Mouse (Mus musculus) left cerebral cortex, adult 8-10 months (tissue): ENCODE measurements around the gene Gm21885. TPM values are rescaled to one million over a fixed set of nuclear protein-coding genes. Genes with fewer than 3 reads are reported as not detected.

Experiments
- DNase-seq, 2 experiments: peaks; one replicate each; pipeline ENCODE4 v3.0.0; 2022; ENCODE audit warnings: low spot score in 2 of 2
- total RNA-seq, 4 experiments: library from RNA; stranded (reverse); gene quantifications; 2 replicates each; pipeline ENCODE4 v1.2.4; 2022

Gm21885 gene
- total RNA-seq, 4 experiments from 2014 or later = not detected

GRCm38 (mm10) chr11:94268761-94269160 is 12.9 kb upstream of the Gm21885 start:
- no peak for DNase-seq

- no peak for DNase-seq
These were observed 11.8 kb upstream of the Gm21885 start for GRCm38 (mm10) chr11:94269906-94270305.

DNA sequence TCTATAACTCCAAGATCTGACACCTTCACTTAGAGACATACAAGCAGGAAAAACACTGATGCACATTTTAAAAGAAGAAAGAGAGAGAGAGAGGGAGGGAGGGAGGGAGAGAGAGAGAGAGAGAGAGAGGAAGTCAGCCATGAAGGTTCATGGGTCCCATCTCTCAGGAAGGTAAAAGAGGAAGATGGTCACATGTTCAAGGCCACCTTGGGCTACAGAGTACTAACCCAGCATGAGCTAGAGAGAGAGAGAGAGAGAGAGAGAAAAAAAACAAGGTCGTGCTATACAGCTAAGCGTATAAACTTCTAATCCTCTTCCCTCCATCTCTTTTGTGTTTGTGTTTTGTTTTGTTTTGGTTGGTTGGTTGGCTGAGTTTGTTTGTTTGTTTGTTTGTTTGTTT is 10.7 kb upstream of the Gm21885 start:
- no peak for DNase-seq

GRCm38 (mm10) chr11:94272960-94273927 is 8.4 kb upstream of the Gm21885 start:
- DNase-seq = no peak

DNA sequence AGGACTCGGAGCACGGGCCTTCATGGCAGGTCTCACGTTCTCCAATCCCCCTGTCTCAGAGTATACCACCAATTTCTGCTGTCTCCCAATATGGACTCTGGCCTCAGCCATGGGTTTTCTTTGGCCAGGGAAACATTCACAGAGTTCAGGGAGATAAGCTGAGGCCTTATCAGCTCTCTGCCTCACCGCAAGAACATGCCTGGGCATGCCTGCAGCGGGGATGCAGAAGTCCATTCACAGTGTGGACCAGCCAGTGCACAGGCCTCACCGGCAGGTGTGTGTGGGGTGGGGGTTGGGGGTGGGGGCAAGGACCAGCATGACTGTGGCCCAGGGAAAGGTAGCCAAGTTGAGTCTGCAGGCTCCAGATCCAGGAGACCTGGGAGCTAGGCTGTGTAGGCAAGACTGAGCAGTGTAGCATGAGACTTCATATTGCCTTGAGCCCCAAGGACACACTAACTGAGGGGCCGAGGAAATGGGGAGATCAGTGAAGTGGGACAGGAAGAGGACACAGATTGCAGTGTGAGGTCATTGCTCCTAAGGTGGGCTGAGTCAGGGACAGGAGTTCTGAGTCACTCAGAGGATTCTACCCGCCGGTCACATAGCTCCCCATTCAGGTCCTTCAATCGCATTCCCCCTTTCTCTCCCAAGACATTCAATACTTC is 7.3 kb upstream of the Gm21885 start:
- DNase-seq = no peak

DNA sequence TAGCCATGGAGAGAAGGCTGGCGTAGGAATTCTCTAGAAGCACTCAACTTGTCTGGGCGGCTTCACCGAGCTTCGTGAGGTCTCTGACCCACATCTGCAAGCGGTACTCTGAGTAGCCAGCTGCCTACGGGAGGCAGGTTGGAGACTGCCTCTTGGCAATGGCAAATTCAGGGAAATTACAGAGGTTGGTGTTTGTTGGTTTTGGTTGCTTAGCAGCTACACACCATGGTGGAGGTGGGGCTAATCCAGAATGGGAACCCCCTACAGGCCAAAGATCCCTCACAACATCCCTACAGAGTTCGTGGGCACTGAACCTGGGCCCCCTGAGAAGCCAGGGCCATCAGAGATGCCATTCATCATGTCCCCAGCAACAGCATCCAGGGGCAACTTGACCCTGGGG is 6.4 kb upstream of the Gm21885 start:
- DNase-seq = no peak

DNA sequence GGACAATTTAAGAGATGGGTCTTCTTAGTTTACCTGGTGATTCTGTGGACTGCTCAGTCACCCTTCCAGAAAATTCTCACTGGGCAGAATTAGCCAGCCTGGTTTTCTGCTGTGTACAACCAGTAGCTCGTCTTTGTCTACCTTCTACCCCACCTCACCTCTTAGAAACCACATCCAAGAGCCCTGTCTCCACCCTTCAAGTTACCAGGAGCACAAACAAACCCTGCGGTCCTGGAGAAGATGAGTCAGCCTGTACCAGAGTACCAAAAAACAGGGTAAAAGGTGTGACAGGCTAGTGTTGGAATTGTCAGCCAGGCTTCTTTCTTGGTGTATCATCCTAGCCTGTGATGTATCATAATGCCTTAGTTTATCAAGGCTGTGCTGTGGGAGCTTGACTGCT is 6.0 kb upstream of the Gm21885 start:
- no peak for DNase-seq

DNA sequence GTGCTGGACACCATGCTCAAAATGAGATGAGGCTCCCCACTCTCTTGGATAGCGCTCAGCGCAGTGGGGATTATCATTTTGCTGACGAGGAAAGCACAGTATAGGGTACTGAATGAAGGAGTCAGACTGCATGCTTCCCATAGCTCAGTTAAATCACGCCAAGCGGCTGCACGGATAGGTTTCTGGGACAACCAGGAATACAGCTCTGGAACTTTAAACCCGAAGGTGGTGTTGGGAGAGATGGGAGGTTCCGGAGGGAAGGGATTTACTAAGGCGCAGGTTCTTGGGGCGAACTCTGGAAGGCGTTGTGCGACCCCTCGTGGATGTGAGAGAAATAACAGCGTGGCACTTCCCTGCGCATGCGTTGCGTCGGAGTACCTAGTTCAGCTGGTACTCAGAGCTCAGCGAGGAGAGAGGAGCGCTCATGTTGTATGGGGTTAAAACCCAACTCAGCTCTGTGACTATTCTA is 4.8 kb upstream of the Gm21885 start:
- DNase-seq = peak; percentile 73 to 87

GRCm38 (mm10) chr11:94282291-94282690 is 618 bp downstream of the Gm21885 start:
- DNase-seq = no peak

DNA sequence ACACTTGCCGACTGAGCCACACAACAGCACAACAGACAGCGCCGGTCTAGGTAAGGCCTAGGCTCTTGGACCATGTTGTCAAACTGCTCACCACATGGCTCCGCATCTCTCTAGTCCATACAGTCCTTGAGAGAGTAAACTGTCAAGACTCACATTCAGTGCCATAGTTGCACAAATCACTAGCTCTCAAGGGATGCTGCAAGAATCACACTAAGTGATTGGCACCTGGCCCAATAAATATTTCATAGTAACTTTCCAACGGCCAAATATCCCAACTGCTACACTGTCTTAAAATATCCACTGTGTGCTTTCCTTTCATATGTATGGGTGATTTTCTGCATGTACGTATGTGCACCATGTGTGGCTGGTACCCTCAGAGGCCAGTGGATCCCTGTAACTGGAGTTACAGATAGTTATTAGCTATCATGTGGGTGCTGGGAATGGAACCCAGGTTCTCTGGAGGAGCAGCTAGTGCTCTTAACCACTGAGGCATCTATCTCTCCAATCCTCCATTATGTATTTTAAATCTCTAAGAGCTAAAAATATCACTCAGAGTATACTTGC is 1.9 kb downstream of the Gm21885 start:
- no peak for DNase-seq

- DNase-seq = no peak
These were observed 4.4 kb downstream of the Gm21885 start for GRCm38 (mm10) chr11:94285886-94286574.

- no peak for DNase-seq
These were observed 5.4 kb downstream of the Gm21885 start for GRCm38 (mm10) chr11:94287105-94287504.

DNA sequence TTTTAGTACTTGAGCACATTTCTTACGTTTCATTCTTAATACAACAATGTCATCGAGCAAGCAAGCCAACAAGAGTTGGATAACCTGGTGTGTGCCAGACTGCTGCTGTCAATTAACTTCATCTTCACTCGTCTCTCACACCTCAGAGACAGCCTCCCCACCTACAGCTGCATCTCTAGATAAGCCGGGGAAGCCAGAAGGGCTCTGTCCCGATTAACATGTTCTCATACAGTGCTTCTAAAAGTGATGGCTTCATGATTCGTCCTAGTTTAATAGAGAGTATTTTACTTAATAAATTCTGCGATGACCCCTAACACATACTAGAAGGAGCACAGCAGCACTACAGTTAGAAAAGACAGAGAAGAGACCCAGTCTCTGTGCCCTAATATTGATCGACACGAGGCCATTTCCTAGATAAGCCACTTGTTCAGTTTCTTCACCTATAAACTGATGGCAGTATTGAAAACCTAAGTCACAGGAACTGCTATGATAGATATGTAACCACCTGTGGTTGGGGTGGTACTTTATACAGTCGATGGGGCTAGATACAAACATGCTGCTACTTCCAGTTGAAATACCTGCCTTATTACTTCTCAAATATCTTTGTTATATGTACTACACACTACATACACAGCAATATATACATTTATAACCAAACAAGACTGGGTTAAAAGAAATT is 8.5 kb downstream of the Gm21885 start:
- DNase-seq = no peak

GRCm38 (mm10) chr11:94294996-94295845 is 13.5 kb downstream of the Gm21885 start:
- DNase-seq = no peak

- no peak for DNase-seq
These were observed 31.1 kb downstream of the Gm21885 start for GRCm38 (mm10) chr11:94312733-94313132.

DNA sequence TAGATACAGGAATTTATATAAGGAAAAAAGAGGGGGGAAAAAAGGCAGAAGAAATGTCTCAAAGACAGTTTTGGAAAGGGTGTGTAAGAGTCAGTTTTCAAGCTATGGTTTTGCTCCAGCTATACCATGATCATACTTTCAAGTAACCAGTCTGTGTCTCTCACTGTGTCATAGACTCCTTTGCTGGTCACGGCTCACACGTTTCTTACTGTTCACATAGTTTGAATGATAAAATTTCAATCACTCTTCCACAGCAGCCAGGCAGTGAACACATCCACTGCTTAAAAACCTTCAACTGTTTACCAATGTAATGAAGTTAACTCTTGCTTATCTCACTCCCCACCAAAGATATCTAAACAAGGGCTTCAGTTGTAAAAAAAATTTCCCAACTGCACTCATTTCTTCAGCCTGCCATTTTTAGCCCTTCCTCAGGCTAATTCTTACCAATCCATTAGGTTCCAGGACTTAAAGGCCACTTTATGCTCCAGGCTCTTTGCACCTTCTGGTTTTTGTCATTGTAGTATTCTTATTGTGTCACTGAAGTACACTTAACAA is 32.5 kb downstream of the Gm21885 start:
- no peak for DNase-seq

GRCm38 (mm10) chr11:94315308-94315707 is 33.6 kb downstream of the Gm21885 start:
- no peak for DNase-seq

- no peak for DNase-seq
These were observed 34.9 kb downstream of the Gm21885 start for GRCm38 (mm10) chr11:94316528-94316927.

DNA sequence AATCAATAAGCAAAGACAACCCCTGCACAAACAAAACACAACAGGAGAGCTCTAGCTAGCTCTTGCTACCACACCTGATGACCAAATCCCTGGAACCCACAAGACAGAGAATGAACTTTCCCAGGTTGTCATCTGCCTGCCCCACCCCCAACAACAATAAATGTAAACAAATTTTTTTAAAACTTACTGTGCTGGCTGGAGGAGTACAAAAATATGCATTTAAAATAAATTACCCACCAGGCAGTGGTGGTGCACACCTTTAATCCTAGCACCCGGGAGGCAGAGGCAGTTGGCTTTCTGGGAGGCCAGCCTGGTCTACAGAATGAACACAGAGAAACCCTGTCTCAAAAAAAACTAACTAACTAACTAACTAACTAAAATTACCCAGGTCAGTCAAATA is 35.3 kb downstream of the Gm21885 start:
- DNase-seq = no peak

DNA sequence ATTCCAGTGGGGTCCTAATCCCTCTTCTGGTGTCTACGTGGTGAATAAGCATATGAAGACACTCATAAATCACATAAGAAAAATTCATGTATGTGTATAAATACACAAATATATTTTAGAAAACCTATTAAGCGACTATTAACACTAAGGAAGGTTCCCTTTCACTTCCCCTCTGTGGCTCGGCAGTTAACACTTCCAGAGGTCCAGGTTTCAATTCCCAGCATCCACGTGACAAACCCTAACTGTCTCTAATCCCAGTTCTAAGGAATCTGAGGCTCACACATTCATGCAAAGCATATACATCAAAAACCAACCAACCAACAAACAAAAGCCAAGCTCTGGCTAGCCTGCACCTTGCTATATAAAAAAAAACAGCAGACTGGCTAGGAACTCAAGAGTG is 35.8 kb downstream of the Gm21885 start:
- no peak for DNase-seq
